In genomic region chr5:135187349-135188213, GRCm38 (mm10) we compare ENCODE assay signal across 8 mouse cellular contexts. TPM values are rescaled to one million over a fixed set of nuclear protein-coding genes. Genes with fewer than 3 reads are reported as not detected.
A peak's percentile ranks its signal among the peaks of the same experiment; 100 is the strongest.
DNase-seq lines count a peak whose midpoint lies in the region; ATAC-seq and TF ChIP-seq lines count a peak whose summit lies in the region.

No protein-coding gene starts in this region.

- peak overlapping the region; percentile 73 for H3K9ac ChIP-seq in heart, postnatal 0 days (replicated peaks; ENCODE audit: low read depth, low read length)
- H3K9ac ChIP-seq in limb, embryonic 12.5 days (replicated peaks) = peak overlapping the region; percentile 98
- peak overlapping the region; percentile 89 for H3K9ac ChIP-seq in stomach, postnatal 0 days (ENCODE audit: low read length)

- H3K27me3 ChIP-seq in kidney, adult 2 months (replicated peaks; ENCODE audit: control insufficient read depth, insufficient read depth, low read length) = no peaks in the 10 kb centered on the region
- H3K27me3 ChIP-seq in forebrain, embryonic 10.5 days (ENCODE audit: poor library complexity, severe bottlenecking) = no peaks in the 10 kb centered on the region
- no peaks in the 10 kb centered on the region for H3K27me3 ChIP-seq in heart, postnatal 0 days (ENCODE audit: control insufficient read depth, insufficient read depth, low read length)
- no peaks in the 10 kb centered on the region for H3K27me3 ChIP-seq in limb, embryonic 12.5 days
- no peaks in the 10 kb centered on the region for H3K27me3 ChIP-seq in midbrain, embryonic 10.5 days (ENCODE audit: low read depth, poor library complexity, severe bottlenecking)
- H3K27me3 ChIP-seq in stomach, postnatal 0 days (ENCODE audit: control insufficient read depth, insufficient read depth, low read length) = no peaks in the 10 kb centered on the region

- H3K36me3 ChIP-seq in kidney, adult 2 months (ENCODE audit: control insufficient read depth, insufficient read depth, low read length) = no peaks in the 10 kb centered on the region
- peaks cover 57% of the 10 kb centered on the region for H3K36me3 ChIP-seq in forebrain, embryonic 10.5 days (replicated peaks)
- peaks cover 7% of the 10 kb centered on the region; the same call in 1 of the 2 replicates for H3K36me3 ChIP-seq in heart, postnatal 0 days (replicated peaks; ENCODE audit: control insufficient read depth, insufficient read depth, low read length)
- H3K36me3 ChIP-seq in limb, embryonic 12.5 days = peaks cover 33% of the 10 kb centered on the region
- H3K36me3 ChIP-seq in midbrain, embryonic 10.5 days = peaks cover 48% of the 10 kb centered on the region
- no peaks in the 10 kb centered on the region for H3K36me3 ChIP-seq in stomach, postnatal 0 days (ENCODE audit: control insufficient read depth, insufficient read depth, low read length)

- peak overlapping the region; percentile 80 for H3K4me3 ChIP-seq in kidney, adult 2 months (ENCODE audit: insufficient read depth, low read depth, low read length)
- peak overlapping the region; percentile 84 for H3K4me3 ChIP-seq in bone marrow, adult 2 months (replicated peaks; ENCODE audit: control insufficient read depth, low read depth, low read length)
- H3K4me3 ChIP-seq in forebrain, embryonic 10.5 days = peak overlapping the region; percentile 100
- H3K4me3 ChIP-seq in heart, postnatal 0 days (ENCODE audit: low read depth, low read length) = peak overlapping the region; percentile 96
- peak overlapping the region; percentile 98 for H3K4me3 ChIP-seq in limb, embryonic 12.5 days (replicated peaks)
- H3K4me3 ChIP-seq in midbrain, embryonic 10.5 days = peak overlapping the region; percentile 99
- peak overlapping the region; percentile 92 for H3K4me3 ChIP-seq in stomach, postnatal 0 days (ENCODE audit: low read depth, low read length)

- no peak for TF ChIP-seq POLR2A in kidney, adult 2 months (IDR thresholded peaks at IDR 0.05; ENCODE audit: low read depth, low read length)
- no peak for TF ChIP-seq POLR2A in bone marrow, adult 2 months (IDR thresholded peaks at IDR 0.05; ENCODE audit: borderline replicate concordance, control insufficient read depth, low read depth, low read length)

- no peak for DNase-seq in kidney, adult 2 months
- DNase-seq in kidney, adult 18-20 months = no peak
- no peak for DNase-seq in forebrain, embryonic 10.5 days (ENCODE audit: extremely low spot score, low spot score)
- DNase-seq in heart, postnatal 0 days (ENCODE audit: low spot score) = no peak
- no peak for DNase-seq in midbrain, embryonic 10.5 days (ENCODE audit: low spot score)
- no peak for DNase-seq in stomach, postnatal 0 days (ENCODE audit: low spot score)

- H3K4me1 ChIP-seq in kidney, adult 2 months (ENCODE audit: control insufficient read depth, insufficient read depth, low read length) = peaks cover 10% of the 10 kb centered on the region; the same call in 1 of the 2 replicates
- peaks cover 3% of the 10 kb centered on the region for H3K4me1 ChIP-seq in bone marrow, adult 2 months (ENCODE audit: control insufficient read depth, insufficient read depth, low read length)
- H3K4me1 ChIP-seq in forebrain, embryonic 10.5 days = peaks cover 45% of the 10 kb centered on the region
- peaks cover 28% of the 10 kb centered on the region for H3K4me1 ChIP-seq in heart, postnatal 0 days (ENCODE audit: control insufficient read depth, insufficient read depth)
- H3K4me1 ChIP-seq in limb, embryonic 12.5 days (replicated peaks) = peaks cover 24% of the 10 kb centered on the region
- H3K4me1 ChIP-seq in midbrain, embryonic 10.5 days = peaks cover 34% of the 10 kb centered on the region
- H3K4me1 ChIP-seq in stomach, postnatal 0 days (replicated peaks; ENCODE audit: control insufficient read depth, insufficient read depth) = peaks cover 3% of the 10 kb centered on the region; the same call in 1 of the 2 replicates

- peak; percentile 33 for ATAC-seq in heart, postnatal 0 days (ENCODE audit: insufficient read depth, low read depth)
- ATAC-seq in limb, embryonic 12.5 days (ENCODE audit: insufficient number of reproducible peaks, insufficient read depth, low FRiP score, low TSS enrichment, low read depth) = peak; percentile 32
- ATAC-seq in stomach, postnatal 0 days (ENCODE audit: low FRiP score, low TSS enrichment) = peak; percentile 41

- H3K27ac ChIP-seq in kidney, adult 2 months (ENCODE audit: insufficient read depth, low read depth, low read length) = peak overlapping the region; percentile 82
- peak overlapping the region; percentile 98 for H3K27ac ChIP-seq in bone marrow, adult 2 months (ENCODE audit: control insufficient read depth, insufficient read depth, low read depth, low read length, poor library complexity)
- H3K27ac ChIP-seq in forebrain, embryonic 10.5 days = peak overlapping the region; percentile 99
- H3K27ac ChIP-seq in heart, postnatal 0 days (ENCODE audit: low read depth) = peak overlapping the region; percentile 95
- H3K27ac ChIP-seq in limb, embryonic 12.5 days = peak overlapping the region; percentile 99
- peak overlapping the region; percentile 99 for H3K27ac ChIP-seq in midbrain, embryonic 10.5 days (replicated peaks)
- H3K27ac ChIP-seq in stomach, postnatal 0 days (replicated peaks) = peak overlapping the region; percentile 95

- H3K9me3 ChIP-seq in forebrain, embryonic 10.5 days = peaks cover 8% of the 10 kb centered on the region
- peaks cover 3% of the 10 kb centered on the region; the same call in 1 of the 2 replicates for H3K9me3 ChIP-seq in heart, postnatal 0 days (replicated peaks; ENCODE audit: control insufficient read depth, low read length)
- no peaks in the 10 kb centered on the region for H3K9me3 ChIP-seq in limb, embryonic 12.5 days
- peaks cover 10% of the 10 kb centered on the region; the same call in 1 of the 2 replicates for H3K9me3 ChIP-seq in midbrain, embryonic 10.5 days (replicated peaks)
- H3K9me3 ChIP-seq in stomach, postnatal 0 days (ENCODE audit: control insufficient read depth, low read length) = no peaks in the 10 kb centered on the region

- no peak; the same call in 1 of the 2 replicates for TF ChIP-seq EP300 in heart, postnatal 0 days (IDR thresholded peaks at IDR 0.05; ENCODE audit: low read depth)
- no peak for TF ChIP-seq EP300 in stomach, postnatal 0 days (optimal IDR thresholded peaks at IDR 0.05)

- WGBS in kidney, adult 2 months = under 1% methylated on average over 100 of the region's 102 CpGs
- under 1% methylated on average over 95 of the region's 102 CpGs for WGBS in bone marrow, adult 2 months
- WGBS in forebrain, embryonic 10.5 days = under 1% methylated on average over 102 of the region's 102 CpGs
- WGBS in heart, postnatal 0 days = under 1% methylated on average over 92 of the region's 102 CpGs
- WGBS in limb, embryonic 12.5 days = under 1% methylated on average over 92 of the region's 102 CpGs
- WGBS in midbrain, embryonic 10.5 days = under 1% methylated on average over 100 of the region's 102 CpGs
- under 1% methylated on average over 87 of the region's 102 CpGs for WGBS in stomach, postnatal 0 days

- peak overlapping the region; percentile 65 for H3K4me2 ChIP-seq in heart, postnatal 0 days (ENCODE audit: low read depth, low read length)
- peak overlapping the region; percentile 73 for H3K4me2 ChIP-seq in limb, embryonic 12.5 days
- H3K4me2 ChIP-seq in stomach, postnatal 0 days (replicated peaks; ENCODE audit: low read depth) = peak overlapping the region; percentile 65

- no peak for TF ChIP-seq CTCF in kidney, adult 2 months (conservative IDR thresholded peaks at IDR 0.05; ENCODE audit: insufficient read depth, insufficient read length, low read depth, low read length)
- TF ChIP-seq CTCF in bone marrow, adult 2 months (IDR thresholded peaks at IDR 0.05; ENCODE audit: control insufficient read depth, insufficient read depth, low read length) = no peak
- TF ChIP-seq CTCF in heart, postnatal 0 days (IDR thresholded peaks at IDR 0.05; ENCODE audit: low read depth) = no peak
- TF ChIP-seq CTCF in stomach, postnatal 0 days (IDR thresholded peaks at IDR 0.05; ENCODE audit: low read depth) = no peak

RNA-seq across cellular contexts. Expression of gene Baz1b, which starts 0.5 kb away (rescaled TPM):
- polyA plus RNA-seq in kidney, adult 2 months (2012; rRNA removed) = 16.5 and 18.7 TPM in 2 replicates
- 69.6 and 92.7 TPM in 2 replicates for polyA plus RNA-seq in bone marrow, adult 2 months (2011; ENCODE audit: insufficient read depth, insufficient read length, low replicate concordance, missing spikeins)
- 58.0 and 59.1 TPM in 2 replicates for polyA plus RNA-seq in forebrain, embryonic 10.5 days (2016; fragmentation: Nextera tagmentation; extraction: Ambion mirVana)
- 21.3 and 30.0 TPM in 2 replicates for total RNA-seq in heart, postnatal 0 days (2014; rRNA removed; ENCODE audit: low replicate concordance)
- polyA plus RNA-seq in heart, postnatal 0 days (2015; fragmentation: Nextera tagmentation; extraction: Ambion mirVana) = 11.9 and 13.1 TPM in 2 replicates
- 72.8 and 73.6 TPM in 2 replicates for polyA plus RNA-seq in limb, embryonic 12.5 days (2016; fragmentation: Nextera tagmentation; extraction: Ambion mirVana)
- polyA plus RNA-seq in midbrain, embryonic 10.5 days (2016; fragmentation: Nextera tagmentation; extraction: Ambion mirVana) = 49.3 and 51.5 TPM in 2 replicates
- 9.6 and 10.2 TPM in 2 replicates for polyA plus RNA-seq in stomach, postnatal 0 days (2015; fragmentation: Nextera tagmentation; extraction: Ambion mirVana)

RNA-seq across cellular contexts. Expression of gene Bcl7b, which starts 19.5 kb away (rescaled TPM):
- polyA plus RNA-seq in kidney, adult 2 months (2012; rRNA removed) = 36.7 and 47.9 TPM in 2 replicates
- 30.7 and 40.7 TPM in 2 replicates for polyA plus RNA-seq in bone marrow, adult 2 months (2011; ENCODE audit: insufficient read depth, insufficient read length, low replicate concordance, missing spikeins)
- 43.3 and 44.4 TPM in 2 replicates for polyA plus RNA-seq in forebrain, embryonic 10.5 days (2016; fragmentation: Nextera tagmentation; extraction: Ambion mirVana)
- total RNA-seq in heart, postnatal 0 days (2014; rRNA removed; ENCODE audit: low replicate concordance) = 10.6 and 23.2 TPM in 2 replicates
- polyA plus RNA-seq in heart, postnatal 0 days (2015; fragmentation: Nextera tagmentation; extraction: Ambion mirVana) = 51.8 and 54.5 TPM in 2 replicates
- 43.2 and 45.0 TPM in 2 replicates for polyA plus RNA-seq in limb, embryonic 12.5 days (2016; fragmentation: Nextera tagmentation; extraction: Ambion mirVana)
- 49.4 and 49.5 TPM in 2 replicates for polyA plus RNA-seq in midbrain, embryonic 10.5 days (2016; fragmentation: Nextera tagmentation; extraction: Ambion mirVana)
- 46.4 and 50.4 TPM in 2 replicates for polyA plus RNA-seq in stomach, postnatal 0 days (2015; fragmentation: Nextera tagmentation; extraction: Ambion mirVana)

RNA-seq across cellular contexts. Expression of gene Tbl2, which starts 38.1 kb away (rescaled TPM):
- 10.1 and 10.2 TPM in 2 replicates for polyA plus RNA-seq in kidney, adult 2 months (2012; rRNA removed)
- polyA plus RNA-seq in bone marrow, adult 2 months (2011; ENCODE audit: insufficient read depth, insufficient read length, low replicate concordance, missing spikeins) = 3.5 and 7.8 TPM in 2 replicates
- 23.8 and 25.0 TPM in 2 replicates for polyA plus RNA-seq in forebrain, embryonic 10.5 days (2016; fragmentation: Nextera tagmentation; extraction: Ambion mirVana)
- 30.0 and 66.2 TPM in 2 replicates for total RNA-seq in heart, postnatal 0 days (2014; rRNA removed; ENCODE audit: low replicate concordance)
- 10.4 and 11.3 TPM in 2 replicates for polyA plus RNA-seq in heart, postnatal 0 days (2015; fragmentation: Nextera tagmentation; extraction: Ambion mirVana)
- 30.1 and 30.2 TPM in 2 replicates for polyA plus RNA-seq in limb, embryonic 12.5 days (2016; fragmentation: Nextera tagmentation; extraction: Ambion mirVana)
- 23.6 and 25.8 TPM in 2 replicates for polyA plus RNA-seq in midbrain, embryonic 10.5 days (2016; fragmentation: Nextera tagmentation; extraction: Ambion mirVana)
- polyA plus RNA-seq in stomach, postnatal 0 days (2015; fragmentation: Nextera tagmentation; extraction: Ambion mirVana) = 9.9 and 11.6 TPM in 2 replicates
